Mouse (Mus musculus) midbrain, embryonic 16.5 days (tissue): ENCODE measurements around the gene Dbil5. TPM values are rescaled to one million over a fixed set of nuclear protein-coding genes. Genes with fewer than 3 reads are reported as not detected.
"Not testable (repeated sequence)": the region's sequence is repeated elsewhere in the genome, so short reads cannot be mapped to it uniquely, and the experiment has no call there.

Experiments used
- ATAC-seq: fragments of 200-750 bp; cut with Nextera tagmentation; 2 replicates; pipeline ENCODE4 v1.8.0; 2017; ENCODE audit warnings: moderate TSS enrichment
- H3K27ac ChIP-seq: fragments of 300-500 bp; sonication (generic); 2 replicates; pipeline ENCODE4 v1.5.1; 2014; ENCODE audit warnings: mild to moderate bottlenecking, low read length, mixed read lengths
- H3K27me3 ChIP-seq: fragments of 300-500 bp; sonication (generic); 2 replicates; pipeline ENCODE4 v1.6.1; 2014; ENCODE audit warnings: low read depth, low read length, mixed read lengths; ENCODE audit not compliant: control insufficient read depth, insufficient read depth
- H3K36me3 ChIP-seq: fragments of 300-500 bp; sonication (generic); 2 replicates; pipeline ENCODE4 v1.6.1; 2014; ENCODE audit warnings: mild to moderate bottlenecking, low read length, moderate library complexity, mixed read lengths; ENCODE audit not compliant: control insufficient read depth, insufficient read depth
- H3K4me1 ChIP-seq: fragments of 300-500 bp; sonication (generic); 2 replicates; pipeline ENCODE4 v1.6.1; 2014; ENCODE audit warnings: mild to moderate bottlenecking, low read length, mixed read lengths; ENCODE audit not compliant: control insufficient read depth, insufficient read depth
- H3K4me2 ChIP-seq: fragments of 300-500 bp; sonication (generic); 2 replicates; pipeline ENCODE4 v1.6.1; 2014; ENCODE audit warnings: mild to moderate bottlenecking, low read length, mixed read lengths
- H3K4me3 ChIP-seq: fragments of 300-500 bp; sonication (generic); 2 replicates; pipeline ENCODE4 v1.5.1; 2014; ENCODE audit warnings: low read depth, mild to moderate bottlenecking, low read length, moderate library complexity, mixed read lengths
- H3K9ac ChIP-seq: fragments of 300-500 bp; sonication (generic); 2 replicates; pipeline ENCODE4 v1.6.1; 2014; ENCODE audit warnings: low read depth, low read length, mixed read lengths
- H3K9me3 ChIP-seq: fragments of 300-500 bp; sonication (generic); replicated peaks from 2 replicates; pipeline ENCODE4 v1.6.1; 2014; ENCODE audit warnings: mild to moderate bottlenecking, low read length, mixed read lengths; ENCODE audit not compliant: control insufficient read depth, poor library complexity, severe bottlenecking
- WGBS: fragments of 180-500 bp; shearing (Covaris S2); extraction: QIAGEN DNeasy Blood & Tissue Kit; methylation state at CpG from one replicate; pipeline ENCODE4 v1.1.7; 2014; 5-methylcytosine and 5-hydroxymethylcytosine counted together
- polyA plus RNA-seq: library from polyadenylated mRNA; unstranded; fragments of >200 nt; fragmentation: Nextera tagmentation; extraction: Ambion mirVana; gene quantifications from 2 replicates; pipeline ENCODE4 v1.2.1, GENCODE M21; 2015

The Dbil5 gene
- polyA plus RNA-seq, 1 experiment from 2014 or later, result 1.0 TPM

DNA sequence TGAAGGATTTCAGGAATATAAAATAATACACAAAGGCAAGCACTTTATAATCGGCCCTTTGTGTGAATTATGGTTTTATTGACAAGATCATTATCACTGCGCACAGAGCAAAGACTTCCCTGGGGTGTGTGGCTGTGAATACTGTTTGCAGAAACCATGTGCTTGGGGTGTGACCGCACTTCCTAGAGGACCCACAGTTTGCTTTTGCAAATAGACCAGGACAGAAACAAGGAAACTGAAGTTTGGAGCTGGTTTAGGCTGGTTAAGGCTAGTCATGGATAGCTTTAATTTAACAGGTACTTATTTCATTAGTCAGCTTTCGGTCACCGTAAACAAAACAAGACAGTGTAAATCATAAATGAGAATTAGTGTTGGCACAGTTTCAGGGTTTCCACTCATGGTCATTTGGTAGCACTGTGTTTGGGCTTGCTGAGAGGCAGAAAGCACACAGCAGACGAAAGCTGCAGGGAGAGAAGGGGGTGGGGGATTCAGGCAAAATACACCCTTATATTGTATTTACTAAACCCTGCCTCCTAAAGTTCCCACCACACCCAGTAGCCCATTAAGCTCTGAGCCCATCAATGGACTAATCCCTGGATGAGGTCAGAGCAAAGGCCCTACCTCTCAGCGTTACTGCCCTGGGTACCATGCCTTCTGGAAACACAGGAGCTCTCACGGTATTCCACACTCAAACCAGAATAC lies 21.0 kb upstream of the Dbil5 start:
- H3K36me3 ChIP-seq, result no peaks in the 10 kb centered on the region
- H3K4me2 ChIP-seq, result no peak overlapping the region
- 61% methylated on average over 8 of the region's 8 CpGs for WGBS
- no peak for ATAC-seq
- H3K4me1 ChIP-seq, result peaks cover 3% of the 10 kb centered on the region; the same call in 1 of the 2 replicates
- no peak overlapping the region for H3K4me3 ChIP-seq
- H3K27ac ChIP-seq, result no peak overlapping the region
- H3K27me3 ChIP-seq, result no peaks in the 10 kb centered on the region
- no peak overlapping the region for H3K9ac ChIP-seq
- no peaks in the 10 kb centered on the region for H3K9me3 ChIP-seq

DNA sequence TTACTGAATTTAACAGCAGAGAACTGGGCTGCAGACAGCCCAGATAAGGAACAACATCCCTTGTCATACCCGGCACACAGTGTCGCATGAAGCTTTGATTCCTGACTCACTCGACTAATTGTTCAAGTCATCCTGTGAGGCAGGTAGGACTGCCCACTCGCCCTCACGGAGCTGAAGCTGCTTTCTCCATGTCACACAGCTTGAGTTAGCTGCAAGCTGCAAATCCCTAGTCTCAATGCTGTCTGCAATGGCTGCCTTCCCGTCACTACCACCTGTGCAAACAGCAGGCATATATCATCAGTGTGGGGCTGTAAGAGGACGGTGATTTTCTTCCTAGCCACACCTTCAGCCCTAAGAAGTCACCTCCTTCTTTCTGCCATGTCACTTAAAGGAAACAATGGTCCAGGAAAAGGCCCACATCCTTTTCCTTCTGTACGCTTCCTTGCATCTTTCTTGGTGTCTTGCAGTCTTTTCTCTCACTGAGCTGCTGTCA lies 20.4 kb upstream of the Dbil5 start:
- Histone ChIP-seq H3K27ac (no peak overlapping the region), H3K27me3 (no peaks in the 10 kb centered on the region), H3K4me2 (no peak overlapping the region), H3K4me3 (no peak overlapping the region), H3K36me3 (no peaks in the 10 kb centered on the region), H3K9me3 (no peaks in the 10 kb centered on the region), H3K9ac (no peak overlapping the region), H3K4me1 (peaks cover 5% of the 10 kb centered on the region; the same call in 1 of the 2 replicates)
- 49% methylated on average over 8 of the region's 8 CpGs for WGBS
- ATAC-seq, result no peak

DNA sequence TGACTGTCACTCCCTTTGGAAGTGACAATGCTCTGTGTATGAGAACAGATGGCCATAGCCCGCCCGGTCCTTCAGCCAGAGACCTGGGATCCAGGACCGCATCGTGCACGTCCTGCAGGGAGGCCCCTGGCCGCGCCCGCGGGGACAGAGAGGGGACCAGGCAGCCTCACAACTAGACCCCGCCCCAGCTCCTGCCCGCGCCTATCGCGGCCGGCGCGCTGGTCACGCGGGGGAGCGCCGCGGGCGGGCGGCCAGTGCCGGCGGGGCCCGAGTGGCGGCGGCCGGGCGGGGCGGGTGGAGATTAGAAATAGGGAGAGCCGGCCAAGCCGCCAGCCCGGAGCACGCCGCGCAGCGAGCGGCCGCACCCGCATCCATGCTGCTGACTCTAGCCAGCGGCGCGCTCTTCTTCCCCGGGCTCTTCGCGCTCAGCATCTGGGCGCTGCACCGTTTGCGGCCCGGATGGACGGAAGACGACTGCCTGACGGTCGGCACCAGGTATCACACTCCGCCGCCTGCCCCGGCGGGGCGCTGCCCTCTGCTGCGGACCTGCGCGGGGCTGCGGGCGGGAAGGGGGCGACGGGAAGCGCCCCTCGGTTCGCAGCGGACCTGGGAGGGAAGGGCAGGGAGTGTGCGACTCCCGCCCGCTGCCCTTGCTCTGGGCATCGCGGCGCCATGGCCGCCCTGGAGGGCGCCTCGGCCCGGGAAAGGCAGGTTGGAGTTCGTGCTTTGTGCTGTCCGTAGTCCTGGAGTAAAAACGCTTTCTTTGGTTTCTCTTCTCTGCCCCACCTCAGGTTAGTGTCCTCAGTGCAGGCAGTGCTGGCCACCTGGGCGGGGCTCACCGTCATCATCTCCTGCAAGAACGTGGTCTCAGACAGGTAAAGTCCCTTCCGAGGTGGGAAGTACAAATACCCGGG lies 15.4 kb upstream of the Dbil5 start:
- peak overlapping the region; percentile 88 for H3K27ac ChIP-seq
- peak; percentile 98 for ATAC-seq
- H3K4me2 ChIP-seq, result peak overlapping the region; percentile 89
- no peaks in the 10 kb centered on the region for H3K9me3 ChIP-seq
- peak overlapping the region; percentile 97 for H3K9ac ChIP-seq
- peaks cover 8% of the 10 kb centered on the region for H3K36me3 ChIP-seq
- under 1% methylated on average over 84 of the region's 90 CpGs for WGBS
- H3K4me1 ChIP-seq, result peaks cover 19% of the 10 kb centered on the region
- H3K27me3 ChIP-seq, result no peaks in the 10 kb centered on the region
- H3K4me3 ChIP-seq, result peak overlapping the region; percentile 93

DNA sequence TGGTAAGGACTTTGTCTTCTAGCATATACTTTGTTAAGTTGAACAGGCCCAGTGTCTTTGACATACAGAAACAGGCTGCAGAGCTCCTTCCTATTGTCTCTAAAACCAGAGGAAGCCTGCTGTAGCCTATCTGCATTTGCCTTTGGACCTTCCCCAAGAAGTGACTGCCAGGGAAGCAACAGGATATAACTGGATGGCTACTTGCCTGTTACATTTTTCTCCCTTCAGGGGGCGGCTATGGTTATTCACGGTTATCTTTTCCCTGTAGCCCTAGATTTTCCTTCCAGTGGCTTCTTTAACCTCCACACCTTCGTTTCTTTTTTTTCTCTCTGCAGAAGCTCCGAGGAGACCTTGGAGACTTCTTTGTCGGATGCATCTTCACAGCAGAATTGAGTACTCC lies 10.6 kb upstream of the Dbil5 start:
- no peak overlapping the region for H3K9ac ChIP-seq
- no peak for ATAC-seq
- H3K27me3 ChIP-seq, result no peaks in the 10 kb centered on the region
- H3K36me3 ChIP-seq, result peaks cover 29% of the 10 kb centered on the region
- H3K9me3 ChIP-seq, result no peaks in the 10 kb centered on the region
- no peak overlapping the region for H3K27ac ChIP-seq
- H3K4me1 ChIP-seq, result peaks cover 14% of the 10 kb centered on the region
- WGBS, result 90% methylated on average over 5 of the region's 5 CpGs
- H3K4me3 ChIP-seq, result no peak overlapping the region
- H3K4me2 ChIP-seq, result no peak overlapping the region

DNA sequence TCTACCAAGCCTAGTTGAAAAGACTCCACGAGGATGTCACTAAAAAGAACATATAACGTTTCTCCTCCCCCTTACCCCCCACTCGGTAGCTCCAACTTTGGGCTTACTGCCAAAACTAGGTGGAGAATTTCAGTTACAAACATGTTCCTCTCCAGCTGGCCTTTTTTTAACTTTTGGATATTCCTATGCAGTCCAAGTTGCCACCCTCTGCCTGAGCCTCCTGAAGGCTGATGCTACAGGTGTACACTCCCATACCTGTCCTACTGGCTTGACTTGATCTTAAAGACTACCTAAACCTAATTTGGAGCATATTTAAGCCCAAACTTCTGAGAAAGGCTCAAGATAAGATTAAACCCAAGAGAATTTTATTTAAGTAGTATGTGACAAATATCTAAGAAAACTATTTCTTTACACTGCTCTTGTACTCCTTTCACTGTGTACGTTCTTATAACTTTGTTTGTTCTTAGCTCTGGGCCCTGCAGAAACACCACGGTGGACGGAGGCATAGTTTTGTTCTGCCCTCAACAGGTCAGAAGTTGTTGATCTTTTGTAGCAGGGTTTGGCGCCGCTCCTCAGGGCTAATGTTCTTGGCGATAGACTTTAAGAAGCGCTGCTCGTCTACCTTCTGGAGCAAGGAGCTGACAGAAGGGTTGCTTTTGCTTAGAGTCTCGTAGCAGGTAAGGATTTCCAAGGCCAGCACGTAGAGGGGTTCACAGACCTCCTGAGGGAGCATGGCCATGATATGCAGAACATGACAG lies 7.0 kb upstream of the Dbil5 start:
- WGBS, result 88% methylated on average over 13 of the region's 13 CpGs
- no peak for ATAC-seq
- Histone ChIP-seq H3K4me3 (no peak overlapping the region), H3K9ac (no peak overlapping the region), H3K36me3 (peaks cover 29% of the 10 kb centered on the region), H3K9me3 (no peaks in the 10 kb centered on the region), H3K27me3 (no peaks in the 10 kb centered on the region), H3K4me1 (no peaks in the 10 kb centered on the region), H3K4me2 (no peak overlapping the region), H3K27ac (no peak overlapping the region)

DNA sequence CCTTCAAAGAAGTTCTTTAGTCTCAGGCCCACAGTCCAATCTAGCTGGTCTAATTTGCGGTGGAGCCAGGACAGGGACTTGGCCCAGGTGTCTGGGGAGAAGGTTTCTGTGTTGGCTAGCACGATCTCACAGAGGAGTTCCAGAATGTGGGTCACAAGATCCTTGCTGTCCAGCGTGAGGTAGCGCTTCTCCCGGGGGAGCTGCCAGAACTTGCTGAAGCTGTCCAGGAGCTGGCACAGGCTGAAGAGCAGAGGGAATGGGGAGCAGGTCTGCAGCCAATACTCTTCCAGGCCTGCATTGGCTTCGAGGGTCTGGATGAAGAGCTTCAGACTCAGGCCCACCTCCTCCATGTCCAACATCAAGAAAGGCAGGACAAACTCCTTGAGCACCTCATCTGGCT lies 5.8 kb upstream of the Dbil5 start:
- not testable (repeated sequence) for H3K9ac ChIP-seq, H3K4me2 ChIP-seq, H3K4me1 ChIP-seq, ATAC-seq, H3K27ac ChIP-seq, H3K4me3 ChIP-seq, H3K9me3 ChIP-seq, H3K27me3 ChIP-seq
- H3K36me3 ChIP-seq, result peaks cover 24% of the 10 kb centered on the region; the same call in 1 of the 2 replicates
- WGBS, result 96% methylated on average over 3 of the region's 6 CpGs

DNA sequence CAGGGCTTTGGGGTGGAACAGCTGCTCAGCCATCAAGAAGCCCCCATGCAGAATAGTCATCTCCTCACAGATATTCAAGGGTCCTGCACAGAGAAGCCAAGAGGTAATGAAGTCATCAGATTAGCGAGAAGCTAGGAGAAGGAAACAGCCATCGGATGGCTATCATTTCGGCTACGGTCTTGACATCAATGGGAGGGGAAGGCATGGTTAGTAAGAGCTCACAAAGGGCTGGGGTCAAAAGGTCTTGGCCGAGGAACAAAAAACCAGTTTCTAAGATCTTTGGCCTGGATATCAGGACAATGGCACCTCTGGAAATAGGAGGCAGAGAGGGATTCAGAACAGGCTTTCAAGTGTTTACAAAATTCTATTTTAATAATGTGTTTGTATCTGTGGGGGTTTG lies 3.6 kb upstream of the Dbil5 start:
- H3K27me3 ChIP-seq, result no peaks in the 10 kb centered on the region
- H3K9me3 ChIP-seq, result no peaks in the 10 kb centered on the region
- 24% methylated on average over 5 of the region's 5 CpGs for WGBS
- no peak for ATAC-seq
- H3K27ac ChIP-seq, result no peak overlapping the region
- no peak overlapping the region for H3K4me3 ChIP-seq
- H3K36me3 ChIP-seq, result peaks cover 7% of the 10 kb centered on the region; the same call in 1 of the 2 replicates
- no peak overlapping the region for H3K9ac ChIP-seq
- H3K4me2 ChIP-seq, result no peak overlapping the region
- H3K4me1 ChIP-seq, result peaks cover 9% of the 10 kb centered on the region

DNA sequence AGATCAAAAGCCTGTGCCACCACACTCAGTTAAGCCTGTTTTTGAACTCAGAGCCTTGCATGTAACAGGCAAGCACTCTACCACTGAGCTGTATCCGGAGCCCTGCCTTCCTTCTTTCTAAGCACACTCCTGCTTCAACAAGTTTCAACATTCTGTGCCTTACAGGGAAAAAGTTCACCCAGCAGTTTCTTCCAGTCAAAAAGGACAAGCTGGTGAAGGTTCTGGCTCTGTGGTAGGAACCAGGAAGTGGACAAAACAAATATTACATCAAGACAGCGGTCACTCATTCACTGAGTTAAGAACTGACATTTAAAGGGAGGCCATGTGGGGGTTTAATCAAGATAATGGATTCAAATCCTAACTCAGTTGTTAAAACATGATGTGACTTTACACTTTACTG lies 2.4 kb upstream of the Dbil5 start:
- Histone ChIP-seq H3K4me1 (peaks cover 9% of the 10 kb centered on the region), H3K27ac (no peak overlapping the region), H3K27me3 (no peaks in the 10 kb centered on the region), H3K9me3 (no peaks in the 10 kb centered on the region), H3K36me3 (peaks cover 4% of the 10 kb centered on the region; the same call in 1 of the 2 replicates), H3K4me2 (no peak overlapping the region), H3K9ac (no peak overlapping the region), H3K4me3 (no peak overlapping the region)
- no peak for ATAC-seq
- 97% methylated on average over 2 of the region's 2 CpGs for whole genome bisulfite sequencing
